Mouse (Mus musculus) liver, adult 2 months (tissue): ENCODE data around the gene Gadd45gip1. TPM values are rescaled to one million over a fixed set of nuclear protein-coding genes. Genes with fewer than 3 reads are reported as not detected.

Source experiments
- DNase-seq: peaks from one replicate; pipeline ENCODE4 v3.0.0-alpha.2; 2011; ENCODE audit warnings: low read depth, low spot score; ENCODE audit errors: extremely low read depth
- H3K27ac ChIP-seq: fragments of 200-500 bp; replicated peaks from 2 replicates; pipeline ENCODE4 v1.5.1; 2012; ENCODE audit warnings: low read depth, mild to moderate bottlenecking, control low read depth, inconsistent platforms, low read length; ENCODE audit not compliant: insufficient read depth
- H3K27me3 ChIP-seq: fragments of 200-500 bp; 2 replicates; pipeline ENCODE4 v1.6.1; 2012; ENCODE audit warnings: mild to moderate bottlenecking, moderate library complexity, low read length, inconsistent platforms; ENCODE audit not compliant: control insufficient read depth, insufficient read depth
- H3K36me3 ChIP-seq: fragments of 200-500 bp; 2 replicates; pipeline ENCODE4 v1.6.1; 2012; ENCODE audit warnings: low read length, inconsistent platforms; ENCODE audit not compliant: control insufficient read depth, insufficient read depth
- H3K4me1 ChIP-seq: fragments of 200-500 bp; 2 replicates; pipeline ENCODE4 v1.6.1; 2011; ENCODE audit warnings: low read length; ENCODE audit not compliant: control insufficient read depth, insufficient read depth
- H3K4me3 ChIP-seq: fragments of 200-500 bp; 2 replicates; pipeline ENCODE4 v1.5.1; 2011; ENCODE audit warnings: low read depth, mild to moderate bottlenecking, control low read depth, low read length, moderate library complexity; ENCODE audit not compliant: insufficient read depth
- H3K79me2 ChIP-seq: fragments of 200-500 bp; 2 replicates; pipeline ENCODE4 v1.6.1; 2012; ENCODE audit warnings: inconsistent platforms, mild to moderate bottlenecking, low read length, moderate library complexity; ENCODE audit not compliant: control insufficient read depth, insufficient read depth
- H3K9ac ChIP-seq: fragments of 200-500 bp; 2 replicates; pipeline ENCODE4 v1.6.1; 2012; ENCODE audit warnings: low read depth, mild to moderate bottlenecking, control low read depth, inconsistent platforms, low read length
- CTCF ChIP-seq: fragments of 200-500 bp; IDR thresholded peaks from 2 replicates; pipeline ENCODE4 v1.5.1; 2011; ENCODE audit warnings: low read depth, low read length, control low read depth
- POLR2A ChIP-seq: fragments of 200-500 bp; IDR thresholded peaks from 2 replicates; pipeline ENCODE4 v1.6.1; 2011; ENCODE audit warnings: low read length, control low read depth; ENCODE audit not compliant: insufficient read depth; ENCODE audit errors: extremely low read depth
- WGBS: fragments of 180-500 bp; shearing (Covaris S2); methylation state at CpG from one replicate; pipeline ENCODE4 v1.1.7; 2018; 5-methylcytosine and 5-hydroxymethylcytosine counted together
- polyA plus RNA-seq: library from polyadenylated mRNA; depleted of rRNA; stranded (reverse); fragments of >200 nt; gene quantifications from 2 replicates; pipeline ENCODE4 v1.2.3, GENCODE M21; 2012
- total RNA-seq: library from RNA; depleted of rRNA; stranded (reverse); fragments of >200 nt; gene quantifications from 2 replicates; pipeline ENCODE4 v1.2.3, GENCODE M21; 2014

Gadd45gip1 gene
- total and polyA plus RNA-seq, 2 experiments, result 26.7 to 34.2 TPM

DNA sequence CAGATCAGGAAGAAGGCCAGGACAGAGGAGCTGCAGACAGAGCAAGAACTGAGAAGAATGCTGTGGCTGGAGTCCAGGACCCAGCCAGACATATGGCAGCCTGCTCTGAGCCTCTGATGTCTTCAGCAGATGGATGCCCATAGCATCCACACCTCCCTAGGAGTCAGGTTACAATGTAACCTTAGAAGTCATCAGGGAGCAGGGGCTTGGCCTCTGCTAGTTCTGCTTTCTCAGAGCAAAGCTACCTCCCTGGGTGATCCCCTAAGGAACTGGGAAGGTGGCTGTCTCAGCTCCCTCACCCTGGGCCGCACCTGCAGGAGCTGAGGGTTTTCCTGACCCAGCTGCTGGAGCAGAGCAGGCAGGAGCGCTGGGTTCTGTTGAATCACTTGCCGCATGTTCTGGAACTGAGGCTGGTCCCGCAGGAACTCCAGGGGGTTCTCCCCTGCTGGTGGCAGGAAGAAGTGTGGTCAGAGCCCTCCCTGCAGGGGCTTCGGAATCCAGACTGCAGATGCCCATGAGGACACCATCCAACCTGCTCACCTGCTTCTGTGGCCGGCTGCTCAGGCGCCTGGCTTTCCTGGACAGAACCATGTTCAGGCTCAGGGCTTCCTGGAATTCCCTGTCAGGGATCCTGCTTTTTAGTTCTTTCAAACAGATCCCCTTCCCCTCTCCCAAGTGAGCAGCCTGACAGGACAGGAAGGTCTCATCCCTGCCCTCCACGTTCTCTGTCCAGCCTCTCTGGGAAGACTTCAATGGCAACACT, 6.0 kb downstream of the Gadd45gip1 start:
- H3K4me1 ChIP-seq, result peaks cover 5% of the 10 kb centered on the region; the same call in 1 of the 2 replicates
- H3K4me3 ChIP-seq, result no peak overlapping the region
- peaks cover under 1% of the 10 kb centered on the region; the same call in 1 of the 2 replicates for H3K79me2 ChIP-seq
- H3K36me3 ChIP-seq, result peaks cover 25% of the 10 kb centered on the region; the same call in 1 of the 2 replicates
- no peak for DNase-seq
- H3K27ac ChIP-seq, result no peak overlapping the region
- H3K27me3 ChIP-seq, result no peaks in the 10 kb centered on the region
- H3K9ac ChIP-seq, result no peak overlapping the region
- TF ChIP-seq CTCF (no peak), POLR2A (no peak)
- 91% methylated on average over 8 of the region's 8 CpGs for WGBS

- DNase-seq, result no peak
- Histone ChIP-seq H3K4me3 (no peak overlapping the region), H3K4me1 (peaks cover 8% of the 10 kb centered on the region), H3K27ac (no peak overlapping the region), H3K27me3 (no peaks in the 10 kb centered on the region), H3K79me2 (no peaks in the 10 kb centered on the region), H3K9ac (no peak overlapping the region), H3K36me3 (peaks cover 32% of the 10 kb centered on the region; the same call in 1 of the 2 replicates)
- WGBS, result 94% methylated on average over 15 of the region's 15 CpGs
- TF ChIP-seq POLR2A, result no peak
Measured at GRCm38 (mm10) chr8:84837912-84838470, 6.7 kb downstream of the Gadd45gip1 start.

- Histone ChIP-seq H3K4me1 (peaks cover 5% of the 10 kb centered on the region), H3K27ac (no peak overlapping the region)
Measured at GRCm38 (mm10) chr8:84838513-84838912, 7.2 kb downstream of the Gadd45gip1 start.

DNA sequence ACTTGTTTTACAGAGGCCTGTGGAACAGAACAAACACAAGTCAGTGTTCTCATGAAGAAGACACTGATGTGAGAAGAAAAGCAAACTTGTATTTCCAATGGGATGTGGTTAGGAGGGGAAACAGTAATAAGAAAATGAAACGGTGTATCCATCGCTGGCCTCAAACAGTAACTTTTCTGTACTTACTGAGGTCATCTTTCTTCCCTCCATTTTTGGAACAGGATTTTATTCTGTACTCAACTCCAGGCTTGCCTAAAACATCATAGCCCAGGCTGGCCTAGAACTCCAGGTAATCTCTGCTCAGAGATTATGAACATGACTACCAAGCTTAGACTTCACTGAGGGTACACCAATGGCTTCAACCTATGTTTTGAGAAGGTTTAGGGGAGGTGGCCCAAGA, 8.1 kb downstream of the Gadd45gip1 start:
- H3K27ac ChIP-seq, result no peak overlapping the region; the same call in 1 of the 2 replicates
- peaks cover 8% of the 10 kb centered on the region for H3K4me1 ChIP-seq
- peak overlapping the region; percentile 14; the same call in 1 of the 2 replicates for H3K9ac ChIP-seq
- peak overlapping the region; percentile 98 for H3K4me3 ChIP-seq
- WGBS, result 82% methylated on average over 2 of the region's 2 CpGs
- H3K79me2 ChIP-seq, result no peaks in the 10 kb centered on the region
- no peaks in the 10 kb centered on the region for H3K27me3 ChIP-seq
- TF ChIP-seq CTCF (no peak), POLR2A (no peak)
- DNase-seq, result no peak
- peaks cover 46% of the 10 kb centered on the region for H3K36me3 ChIP-seq

More at GRCm38 (mm10) chr8:84838513-84838912, 7.2 kb downstream of the Gadd45gip1 start:
- H3K36me3 ChIP-seq, result peaks cover 37% of the 10 kb centered on the region
- H3K4me3 ChIP-seq, result no peak overlapping the region
- 95% methylated on average over 5 of the region's 5 CpGs for WGBS
- no peak for DNase-seq
- H3K79me2 ChIP-seq, result no peaks in the 10 kb centered on the region
- no peak overlapping the region for H3K9ac ChIP-seq
- TF ChIP-seq CTCF, result no peak
- no peak for TF ChIP-seq POLR2A
- H3K27me3 ChIP-seq, result no peaks in the 10 kb centered on the region

DNA sequence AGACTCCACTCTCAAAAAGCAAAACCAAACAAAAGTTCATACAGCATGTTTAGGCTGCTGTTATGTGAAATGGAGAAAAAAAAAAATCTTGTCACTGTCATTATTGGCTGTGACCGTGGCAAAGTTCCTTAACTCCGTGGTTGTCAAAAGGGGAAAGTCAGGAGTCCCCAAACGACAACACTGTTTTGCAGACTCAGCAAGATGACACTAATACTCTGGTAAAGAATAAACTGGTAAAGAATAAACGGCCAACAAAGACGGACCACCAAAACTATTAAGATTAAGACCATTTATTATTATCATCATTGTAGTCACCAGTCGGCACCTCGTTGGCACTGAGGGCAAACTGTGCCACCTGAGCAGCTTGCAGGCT, 8.5 kb downstream of the Gadd45gip1 start:
- WGBS, result 0% methylated on average over 7 of the region's 7 CpGs
- peaks cover 48% of the 10 kb centered on the region for H3K36me3 ChIP-seq
- H3K27ac ChIP-seq, result peak overlapping the region; percentile 50
- peaks cover 13% of the 10 kb centered on the region for H3K4me1 ChIP-seq
- TF ChIP-seq POLR2A (no peak), CTCF (no peak)
- peak overlapping the region; percentile 93 for H3K9ac ChIP-seq
- H3K27me3 ChIP-seq, result no peaks in the 10 kb centered on the region
- no peaks in the 10 kb centered on the region for H3K79me2 ChIP-seq
- H3K4me3 ChIP-seq, result peak overlapping the region; percentile 98
- DNase-seq, result no peak
